Mouse (Mus musculus) embryonic facial prominence, embryonic 14.5 days (tissue): ENCODE results near the gene Eif2b2. TPM values are rescaled to one million over a fixed set of nuclear protein-coding genes. Genes with fewer than 3 reads are reported as not detected.
A peak's percentile ranks its signal among the peaks of the same experiment; 100 is the strongest.

Source experiments
- ATAC-seq: fragments of 200-750 bp; cut with Nextera tagmentation; 2 replicates; pipeline ENCODE4 v1.8.0; 2017; ENCODE audit warnings: low read depth, moderate number of reproducible peaks, moderate TSS enrichment
- DNase-seq: peaks from one replicate; pipeline ENCODE4 v3.0.0-alpha.2; 2015; ENCODE audit warnings: low spot score
- H3K27ac ChIP-seq: fragments of 300-500 bp; sonication (generic); replicated peaks from 2 replicates; pipeline ENCODE4 v1.5.1; 2014; ENCODE audit warnings: low read depth, mild to moderate bottlenecking, low read length, moderate library complexity
- H3K27me3 ChIP-seq: fragments of 300-500 bp; sonication (generic); replicated peaks from 2 replicates; pipeline ENCODE4 v1.6.1; 2014; ENCODE audit warnings: low read length; ENCODE audit not compliant: control insufficient read depth, insufficient read depth
- H3K36me3 ChIP-seq: fragments of 300-500 bp; sonication (generic); 2 replicates; pipeline ENCODE4 v1.6.1; 2014; ENCODE audit warnings: low read length, mixed read lengths; ENCODE audit not compliant: control insufficient read depth, insufficient read depth
- H3K4me1 ChIP-seq: fragments of 300-500 bp; sonication (generic); 2 replicates; pipeline ENCODE4 v1.6.1; 2014; ENCODE audit warnings: antibody characterized with exemption, low read length; ENCODE audit not compliant: control insufficient read depth, insufficient read depth
- H3K4me2 ChIP-seq: fragments of 300-500 bp; sonication (generic); 2 replicates; pipeline ENCODE4 v1.6.1; 2014; ENCODE audit warnings: low read depth, mild to moderate bottlenecking, low read length, moderate library complexity, mixed read lengths
- H3K4me3 ChIP-seq: fragments of 300-500 bp; sonication (generic); 2 replicates; pipeline ENCODE4 v1.5.1; 2014; ENCODE audit warnings: low read depth, mild to moderate bottlenecking, low read length
- H3K9ac ChIP-seq: fragments of 300-500 bp; sonication (generic); 2 replicates; pipeline ENCODE4 v1.6.1; 2014; ENCODE audit warnings: low read depth, mild to moderate bottlenecking, low read length, moderate library complexity, mixed read lengths
- H3K9me3 ChIP-seq: fragments of 300-500 bp; sonication (generic); 2 replicates; pipeline ENCODE4 v1.6.1; 2016; ENCODE audit warnings: low read length; ENCODE audit not compliant: control insufficient read depth
- WGBS: fragments of 180-500 bp; shearing (Covaris S2); extraction: QIAGEN DNeasy Blood & Tissue Kit; methylation state at CpG from one replicate; pipeline ENCODE4 v1.1.7; 2014; 5-methylcytosine and 5-hydroxymethylcytosine counted together
- polyA plus RNA-seq: library from polyadenylated mRNA; unstranded; fragments of >200 nt; fragmentation: Nextera tagmentation; extraction: Ambion mirVana; gene quantifications from 2 replicates; pipeline ENCODE4 v1.2.1, GENCODE M21; 2014

Gene Eif2b2
- polyA plus RNA-seq, 1 experiment from 2014 or later, result 74.5 TPM

DNA sequence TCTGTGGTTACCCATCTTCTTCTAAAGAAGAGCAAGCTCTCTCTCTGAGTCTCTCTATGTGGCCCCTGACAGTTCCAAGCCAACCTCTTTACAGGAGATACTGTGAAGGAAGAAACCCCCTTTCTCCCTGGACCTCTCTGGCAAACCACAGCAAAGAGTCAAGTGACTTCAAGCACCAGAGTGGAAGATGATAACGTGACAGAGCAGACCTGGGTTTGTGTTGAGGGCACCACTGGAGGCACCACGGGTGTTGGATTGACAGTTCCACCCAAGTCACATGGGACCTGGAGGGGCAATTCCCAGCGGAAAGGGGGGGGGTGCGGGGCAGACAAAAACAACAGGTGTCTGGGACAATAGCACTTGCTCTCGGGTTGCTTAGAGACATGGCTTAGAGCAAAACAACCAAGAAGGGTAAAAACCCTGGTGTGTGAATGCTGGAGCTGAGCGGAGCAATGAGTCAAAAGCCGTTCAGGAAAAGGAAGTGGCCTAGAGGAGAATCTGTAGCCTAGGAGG is 10.5 kb upstream of the Eif2b2 start:
- no peak for DNase-seq
- H3K9me3 ChIP-seq, result no peaks in the 10 kb centered on the region
- H3K27ac ChIP-seq, result no peak overlapping the region; the same call in 1 of the 2 replicates
- H3K4me1 ChIP-seq, result no peaks in the 10 kb centered on the region
- no peaks in the 10 kb centered on the region for H3K36me3 ChIP-seq
- ATAC-seq, result no peak; the same call in 1 of the 2 replicates
- no peak overlapping the region for H3K9ac ChIP-seq
- H3K4me2 ChIP-seq, result no peak overlapping the region
- H3K4me3 ChIP-seq, result no peak overlapping the region
- H3K27me3 ChIP-seq, result no peaks in the 10 kb centered on the region
- WGBS, result 34% methylated on average over 7 of the region's 7 CpGs

DNA sequence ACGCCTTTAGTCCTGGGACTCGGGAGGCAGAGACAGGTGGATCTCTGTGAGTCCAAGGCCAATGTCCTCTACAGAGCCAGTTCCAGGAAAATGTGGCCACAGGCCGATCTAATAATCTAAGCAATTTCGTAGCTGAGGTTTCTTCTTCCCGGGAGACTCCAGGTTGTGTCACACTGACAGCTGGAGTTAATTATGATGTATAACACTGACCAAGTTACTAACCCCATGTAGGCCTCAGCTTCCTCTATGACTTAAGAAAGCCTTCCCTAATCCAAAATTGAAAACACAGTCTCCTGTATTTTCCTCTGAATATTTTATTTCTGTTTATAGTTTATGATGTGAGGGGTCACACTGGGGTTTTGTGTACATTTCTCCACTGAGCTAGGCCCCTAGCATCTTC is 4.2 kb upstream of the Eif2b2 start:
- H3K27me3 ChIP-seq, result no peaks in the 10 kb centered on the region
- H3K9ac ChIP-seq, result no peak overlapping the region
- no peak overlapping the region for H3K4me3 ChIP-seq
- WGBS, result 42% methylated on average over 5 of the region's 5 CpGs
- H3K9me3 ChIP-seq, result no peaks in the 10 kb centered on the region
- H3K4me2 ChIP-seq, result no peak overlapping the region
- peaks cover 1% of the 10 kb centered on the region for H3K4me1 ChIP-seq
- H3K27ac ChIP-seq, result no peak overlapping the region
- ATAC-seq (no peak), DNase-seq (no peak)
- no peaks in the 10 kb centered on the region for H3K36me3 ChIP-seq

GRCm38 (mm10) chr12:85217733-85218310 is 1.5 kb upstream of the Eif2b2 start:
- no peak for ATAC-seq
- Histone ChIP-seq H3K4me2 (no peak overlapping the region), H3K9me3 (no peaks in the 10 kb centered on the region), H3K9ac (no peak overlapping the region), H3K27ac (no peak overlapping the region), H3K4me3 (no peak overlapping the region), H3K27me3 (no peaks in the 10 kb centered on the region), H3K36me3 (peaks cover 14% of the 10 kb centered on the region), H3K4me1 (peaks cover 11% of the 10 kb centered on the region)
- DNase-seq, result no peak
- 88% methylated on average over 2 of the region's 2 CpGs for WGBS

- DNase-seq (no peak), ATAC-seq (no peak)
- H3K4me2 ChIP-seq, result peak overlapping the region; percentile 81
- H3K36me3 ChIP-seq, result peaks cover 35% of the 10 kb centered on the region
- 4% methylated on average over 12 of the region's 12 CpGs for WGBS
- H3K4me3 ChIP-seq, result peak overlapping the region; percentile 79
- H3K27ac ChIP-seq, result peak overlapping the region; percentile 72; the same call in 1 of the 2 replicates
- H3K4me1 ChIP-seq, result peaks cover 11% of the 10 kb centered on the region
- H3K27me3 ChIP-seq, result no peaks in the 10 kb centered on the region
- no peaks in the 10 kb centered on the region for H3K9me3 ChIP-seq
- peak overlapping the region; percentile 74 for H3K9ac ChIP-seq
Observed at GRCm38 (mm10) chr12:85219905-85220290, 617 bp downstream of the Eif2b2 start.

DNA sequence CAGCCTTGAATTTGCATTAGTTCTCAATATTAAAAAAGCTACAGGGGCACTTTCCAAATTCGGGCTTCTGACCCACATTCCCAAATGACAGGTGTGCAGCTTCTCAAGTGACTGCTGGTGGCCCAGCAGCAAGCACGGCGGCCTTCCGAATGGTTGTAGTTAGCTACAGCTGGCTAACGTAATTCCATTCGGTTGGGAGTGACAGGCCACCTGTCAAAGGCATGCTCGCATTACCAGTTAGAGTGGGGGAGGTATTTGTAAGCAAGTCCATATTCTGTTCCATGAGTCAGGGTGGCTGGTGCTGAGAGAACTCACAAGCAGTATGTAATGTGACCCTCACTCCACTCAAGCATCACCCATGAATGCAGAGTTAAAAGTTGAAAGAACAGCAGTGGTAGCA is 7.9 kb downstream of the Eif2b2 start:
- H3K27ac ChIP-seq, result peak overlapping the region; percentile 57
- H3K36me3 ChIP-seq, result peaks cover 48% of the 10 kb centered on the region
- ATAC-seq (peak; percentile 89), DNase-seq (peak; percentile 88)
- no peaks in the 10 kb centered on the region for H3K9me3 ChIP-seq
- H3K9ac ChIP-seq, result no peak overlapping the region
- no peak overlapping the region for H3K4me3 ChIP-seq
- no peaks in the 10 kb centered on the region for H3K27me3 ChIP-seq
- WGBS, result 19% methylated on average over 7 of the region's 7 CpGs
- H3K4me1 ChIP-seq, result peaks cover 19% of the 10 kb centered on the region
- H3K4me2 ChIP-seq, result no peak overlapping the region

DNA sequence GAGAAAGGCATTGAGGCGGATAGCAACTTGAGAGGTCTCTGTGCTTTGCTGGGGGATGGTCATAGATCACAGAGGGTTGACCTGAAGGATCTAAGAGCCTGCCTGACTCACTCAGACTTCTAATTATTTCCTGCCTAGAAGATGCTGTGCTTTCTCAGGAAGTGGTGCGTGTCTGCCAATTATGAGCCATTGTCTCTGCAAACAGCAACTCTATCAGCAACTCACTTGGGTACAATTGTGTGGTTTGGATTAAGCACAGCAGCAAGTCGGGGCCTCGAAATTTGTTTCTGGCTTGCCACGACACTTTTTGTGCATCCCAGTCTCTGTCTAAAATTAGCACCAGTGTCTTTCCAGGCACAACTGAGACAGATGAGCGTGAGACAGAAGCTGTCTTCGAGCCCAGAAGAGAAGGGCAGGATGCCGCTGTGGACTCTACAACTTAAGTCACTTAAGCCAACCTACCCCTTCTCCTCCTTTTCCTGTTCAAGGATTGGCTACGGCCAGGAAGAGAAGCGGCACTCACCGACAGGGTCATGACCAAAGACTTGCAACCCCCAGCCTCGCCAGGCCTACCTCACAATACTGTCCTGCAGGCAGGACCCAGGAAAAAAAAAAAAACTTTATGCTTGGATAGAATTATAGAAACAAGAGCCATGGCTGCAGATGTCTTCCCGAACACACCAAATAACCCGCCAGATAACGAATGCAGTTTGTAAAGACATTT is 8.8 kb downstream of the Eif2b2 start:
- Histone ChIP-seq H3K27ac (peak overlapping the region; percentile 57), H3K9ac (no peak overlapping the region; the same call in 1 of the 2 replicates), H3K36me3 (peaks cover 40% of the 10 kb centered on the region), H3K4me3 (no peak overlapping the region), H3K4me1 (peaks cover 19% of the 10 kb centered on the region), H3K27me3 (no peaks in the 10 kb centered on the region), H3K4me2 (no peak overlapping the region; the same call in 1 of the 2 replicates), H3K9me3 (no peaks in the 10 kb centered on the region)
- no peak; the same call in 1 of the 2 replicates for ATAC-seq
- peak; percentile 48 for DNase-seq
- WGBS, result 41% methylated on average over 15 of the region's 15 CpGs

DNA sequence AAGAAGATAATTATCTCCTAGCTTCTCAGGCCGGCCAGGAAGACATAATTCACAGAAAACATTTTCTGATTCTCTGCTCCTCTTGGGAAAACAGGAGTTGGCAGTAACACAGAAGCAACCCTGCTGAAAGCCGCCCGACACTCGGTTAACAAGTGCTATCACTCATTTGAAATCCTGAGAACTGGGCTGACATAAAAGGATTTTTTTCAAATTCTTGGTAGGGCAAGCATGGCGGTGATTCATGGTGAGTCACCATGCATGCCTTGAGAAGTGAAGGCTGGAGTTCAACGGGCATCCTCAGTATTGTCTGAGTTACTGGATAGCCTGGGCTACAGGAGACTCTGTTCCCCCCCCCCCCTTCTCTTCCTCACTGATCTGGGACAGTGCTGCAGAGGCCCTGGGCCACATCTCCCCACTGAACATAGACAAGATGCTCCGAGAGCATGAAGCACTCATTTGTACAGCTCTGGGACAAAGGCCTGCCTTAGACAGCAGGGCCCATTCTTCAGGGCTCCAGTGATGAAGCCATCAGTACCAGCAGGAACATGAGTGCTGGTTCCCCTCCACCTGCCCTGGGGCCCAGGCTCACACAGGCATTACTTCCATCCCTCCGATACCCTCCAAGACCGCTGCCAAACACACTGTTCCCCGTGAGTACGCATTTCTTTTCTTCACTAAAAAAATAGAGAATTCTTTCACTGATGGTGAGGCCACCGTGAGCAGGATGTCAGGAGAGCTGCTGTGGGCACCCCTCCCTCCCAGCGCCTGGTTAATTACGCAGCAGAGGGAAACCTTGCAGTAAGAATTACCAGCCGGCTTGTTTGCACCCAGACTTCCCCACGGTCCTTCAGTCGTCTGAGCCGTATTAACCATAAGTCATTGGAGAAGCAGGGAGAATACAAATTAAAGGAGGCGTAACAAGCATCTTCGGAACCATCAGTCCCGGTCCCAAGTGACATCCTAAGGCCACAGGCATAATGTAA is 14.4 kb downstream of the Eif2b2 start:
- whole genome bisulfite sequencing, result 64% methylated on average over 20 of the region's 21 CpGs
- Histone ChIP-seq H3K9me3 (no peaks in the 10 kb centered on the region), H3K4me3 (no peak overlapping the region), H3K4me2 (no peak overlapping the region), H3K9ac (no peak overlapping the region), H3K27ac (no peak overlapping the region), H3K4me1 (peaks cover 12% of the 10 kb centered on the region; the same call in 1 of the 2 replicates), H3K36me3 (0 out of 2 replicates have a peak, but pooled peaks cover 3% of the 10 kb centered on the region), H3K27me3 (no peaks in the 10 kb centered on the region)
- ATAC-seq (no peak), DNase-seq (no peak)

DNA sequence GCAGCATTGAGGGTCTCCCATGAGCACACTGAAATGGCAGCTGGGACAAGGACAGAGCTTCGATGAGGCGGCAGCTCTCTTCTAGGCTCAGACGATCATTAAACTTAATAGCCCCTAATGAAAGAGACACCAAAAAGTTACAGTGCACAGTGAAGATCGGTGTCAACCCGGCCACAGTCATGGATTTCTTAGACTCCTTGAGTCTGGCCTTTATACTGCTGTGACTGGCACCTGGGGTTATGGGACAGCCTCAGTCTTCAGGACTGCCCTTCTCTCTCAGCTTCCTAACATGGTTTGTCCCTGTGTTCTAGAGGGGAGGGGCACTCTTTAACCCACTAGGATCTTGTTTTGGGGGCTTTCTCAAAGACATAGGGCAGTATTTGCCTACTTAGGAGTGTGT is 18.3 kb downstream of the Eif2b2 start:
- Histone ChIP-seq H3K9ac (no peak overlapping the region), H3K4me3 (no peak overlapping the region), H3K27ac (no peak overlapping the region), H3K4me1 (peaks cover 8% of the 10 kb centered on the region; the same call in 1 of the 2 replicates), H3K36me3 (0 out of 2 replicates have a peak, but pooled peaks cover 3% of the 10 kb centered on the region), H3K9me3 (no peaks in the 10 kb centered on the region), H3K27me3 (no peaks in the 10 kb centered on the region), H3K4me2 (no peak overlapping the region)
- 85% methylated on average over 5 of the region's 5 CpGs for WGBS
- DNase-seq, result no peak
- ATAC-seq, result no peak
